Mouse (Mus musculus) stomach, embryonic 14.5 days (tissue): ENCODE measurements around the gene Zbtb9. TPM values are rescaled to one million over a fixed set of nuclear protein-coding genes. Genes with fewer than 3 reads are reported as not detected.
A peak's percentile ranks its signal among the peaks of the same experiment; 100 is the strongest.

ENCODE experiments used
- ATAC-seq: fragments of 200-750 bp; cut with Nextera tagmentation; 2 replicates; pipeline ENCODE4 v1.8.0; 2017; ENCODE audit warnings: low read depth, moderate TSS enrichment; ENCODE audit not compliant: insufficient number of reproducible peaks, insufficient read depth, low FRiP score
- H3K27ac ChIP-seq: fragments of 300-500 bp; sonication (generic); 2 replicates; pipeline ENCODE4 v1.5.1; 2014; ENCODE audit warnings: mild to moderate bottlenecking, low read length, moderate library complexity, mixed read lengths
- H3K27me3 ChIP-seq: fragments of 300-500 bp; sonication (generic); 2 replicates; pipeline ENCODE4 v1.6.1; 2014; ENCODE audit warnings: low read length, control low read depth, mixed read lengths; ENCODE audit not compliant: control insufficient read depth, insufficient read depth
- H3K36me3 ChIP-seq: fragments of 300-500 bp; sonication (generic); 2 replicates; pipeline ENCODE4 v1.6.1; 2014; ENCODE audit warnings: mild to moderate bottlenecking, control low read depth, low read length, moderate library complexity, mixed read lengths; ENCODE audit not compliant: control insufficient read depth, insufficient read depth
- H3K4me1 ChIP-seq: fragments of 300-500 bp; sonication (generic); 2 replicates; pipeline ENCODE4 v1.6.1; 2014; ENCODE audit warnings: low read length, control low read depth, mixed read lengths; ENCODE audit not compliant: control insufficient read depth, insufficient read depth
- H3K4me2 ChIP-seq: fragments of 300-500 bp; sonication (generic); replicated peaks from 2 replicates; pipeline ENCODE4 v1.6.1; 2014; ENCODE audit warnings: low read depth, low read length, control low read depth
- H3K4me3 ChIP-seq: fragments of 300-500 bp; sonication (generic); 2 replicates; pipeline ENCODE4 v1.5.1; 2014; ENCODE audit warnings: low read depth, low read length, control low read depth
- H3K9ac ChIP-seq: fragments of 300-500 bp; sonication (generic); replicated peaks from 2 replicates; pipeline ENCODE4 v1.6.1; 2014; ENCODE audit warnings: low read depth, mild to moderate bottlenecking, control low read depth, low read length, moderate library complexity, mixed read lengths
- H3K9me3 ChIP-seq: fragments of 300-500 bp; sonication (generic); 2 replicates; pipeline ENCODE4 v1.6.1; 2016; ENCODE audit warnings: low read depth, low read length, control low read depth; ENCODE audit not compliant: control insufficient read depth
- WGBS: fragments of 180-500 bp; shearing (Covaris S2); extraction: QIAGEN DNeasy Blood & Tissue Kit; methylation state at CpG from one replicate; pipeline ENCODE4 v1.1.7; 2014; 5-methylcytosine and 5-hydroxymethylcytosine counted together
- polyA plus RNA-seq: library from polyadenylated mRNA; unstranded; fragments of >200 nt; fragmentation: Nextera tagmentation; extraction: Ambion mirVana; gene quantifications from 2 replicates; pipeline ENCODE4 v1.2.1, GENCODE M21; 2014

Gene Zbtb9
- polyA plus RNA-seq, 1 experiment from 2014 or later: 9.8 TPM

GRCm38 (mm10) chr17:27004903-27005485 lies 32.0 kb downstream of the Zbtb9 start:
- Histone ChIP-seq H3K9ac (no peak overlapping the region), H3K27ac (no peak overlapping the region), H3K4me2 (no peak overlapping the region), H3K4me3 (no peak overlapping the region), H3K36me3 (no peaks in the 10 kb centered on the region), H3K4me1 (0 out of 2 replicates have a peak, but pooled peaks cover 4% of the 10 kb centered on the region), H3K27me3 (no peaks in the 10 kb centered on the region), H3K9me3 (no peaks in the 10 kb centered on the region)
- WGBS: 33% methylated on average over 19 of the region's 19 CpGs
- no peak for ATAC-seq

GRCm38 (mm10) chr17:27005644-27006043 lies 32.7 kb downstream of the Zbtb9 start:
- Histone ChIP-seq H3K4me2 (no peak overlapping the region), H3K27me3 (no peaks in the 10 kb centered on the region), H3K4me1 (0 out of 2 replicates have a peak, but pooled peaks cover 4% of the 10 kb centered on the region), H3K4me3 (no peak overlapping the region), H3K9me3 (no peaks in the 10 kb centered on the region), H3K36me3 (no peaks in the 10 kb centered on the region), H3K27ac (no peak overlapping the region), H3K9ac (no peak overlapping the region)
- no peak for ATAC-seq
- WGBS: 41% methylated on average over 11 of the region's 11 CpGs

GRCm38 (mm10) chr17:27008277-27008676 lies 35.3 kb downstream of the Zbtb9 start:
- no peak overlapping the region for H3K27ac ChIP-seq
- H3K4me1 ChIP-seq: peaks cover 4% of the 10 kb centered on the region; the same call in 1 of the 2 replicates
- WGBS: 68% methylated on average over 2 of the region's 2 CpGs
- no peaks in the 10 kb centered on the region for H3K9me3 ChIP-seq
- no peak overlapping the region for H3K4me2 ChIP-seq
- H3K36me3 ChIP-seq: no peaks in the 10 kb centered on the region
- no peak overlapping the region for H3K4me3 ChIP-seq
- no peak overlapping the region for H3K9ac ChIP-seq
- no peak for ATAC-seq
- no peaks in the 10 kb centered on the region for H3K27me3 ChIP-seq

- Histone ChIP-seq H3K27ac (no peak overlapping the region), H3K4me3 (no peak overlapping the region), H3K9me3 (no peaks in the 10 kb centered on the region), H3K4me1 (peaks cover 3% of the 10 kb centered on the region; the same call in 1 of the 2 replicates), H3K36me3 (no peaks in the 10 kb centered on the region), H3K27me3 (no peaks in the 10 kb centered on the region), H3K9ac (no peak overlapping the region), H3K4me2 (no peak overlapping the region)
- ATAC-seq: no peak
- WGBS: 88% methylated on average over 10 of the region's 10 CpGs
Observed at GRCm38 (mm10) chr17:27011167-27011566, 38.2 kb downstream of the Zbtb9 start.

- no peak for ATAC-seq
- no peak overlapping the region for H3K4me3 ChIP-seq
- H3K9me3 ChIP-seq: no peaks in the 10 kb centered on the region
- WGBS: 58% methylated on average over 14 of the region's 14 CpGs
- no peak overlapping the region for H3K9ac ChIP-seq
- H3K27ac ChIP-seq: no peak overlapping the region
- no peaks in the 10 kb centered on the region for H3K36me3 ChIP-seq
- no peaks in the 10 kb centered on the region for H3K27me3 ChIP-seq
- no peak overlapping the region for H3K4me2 ChIP-seq
- no peaks in the 10 kb centered on the region; the same call in 1 of the 2 replicates for H3K4me1 ChIP-seq
Observed at GRCm38 (mm10) chr17:27011998-27012672, 39.2 kb downstream of the Zbtb9 start.

- peak overlapping the region; percentile 6; the same call in 1 of the 2 replicates for H3K4me2 ChIP-seq
- no peaks in the 10 kb centered on the region for H3K36me3 ChIP-seq
- 18% methylated on average over 6 of the region's 6 CpGs for WGBS
- no peak overlapping the region for H3K4me3 ChIP-seq
- H3K27ac ChIP-seq: no peak overlapping the region
- H3K27me3 ChIP-seq: no peaks in the 10 kb centered on the region
- ATAC-seq: no peak
- no peak overlapping the region for H3K9ac ChIP-seq
- no peaks in the 10 kb centered on the region; the same call in 1 of the 2 replicates for H3K4me1 ChIP-seq
- H3K9me3 ChIP-seq: no peaks in the 10 kb centered on the region
Observed at GRCm38 (mm10) chr17:27012909-27013308, 39.9 kb downstream of the Zbtb9 start.

- Histone ChIP-seq H3K27me3 (no peaks in the 10 kb centered on the region), H3K9me3 (no peaks in the 10 kb centered on the region), H3K9ac (peak overlapping the region; percentile 36), H3K27ac (peak overlapping the region; percentile 7; the same call in 1 of the 2 replicates), H3K4me1 (peaks cover 5% of the 10 kb centered on the region; the same call in 1 of the 2 replicates), H3K4me2 (peak overlapping the region; percentile 83), H3K4me3 (peak overlapping the region; percentile 54), H3K36me3 (peaks cover 16% of the 10 kb centered on the region)
- peak; percentile 77 for ATAC-seq
- WGBS: 6% methylated on average over 34 of the region's 34 CpGs
Observed at GRCm38 (mm10) chr17:27017564-27018499, 44.9 kb downstream of the Zbtb9 start.

- Histone ChIP-seq H3K36me3 (peaks cover 16% of the 10 kb centered on the region), H3K27ac (peak overlapping the region; percentile 7; the same call in 1 of the 2 replicates), H3K9ac (peak overlapping the region; percentile 36), H3K4me2 (peak overlapping the region; percentile 83), H3K4me3 (peak overlapping the region; percentile 54), H3K4me1 (peaks cover 5% of the 10 kb centered on the region; the same call in 1 of the 2 replicates), H3K27me3 (no peaks in the 10 kb centered on the region), H3K9me3 (no peaks in the 10 kb centered on the region)
- ATAC-seq: no peak
- WGBS: 36% methylated on average over 12 of the region's 12 CpGs
Observed at GRCm38 (mm10) chr17:27018555-27019196, 45.7 kb downstream of the Zbtb9 start.
